Mouse (Mus musculus): ENCODE measurements around the gene Gm11639.

GRCm38 (mm10) chr11:105159673-105160360 is 474.3 kb downstream of the Gm11639 start:
- TF ChIP-seq CTCF (IDR thresholded peaks at IDR 0.05; ENCODE audit: borderline replicate concordance, insufficient read depth, low read depth, low read length) (no peak), POLR2A (IDR thresholded peaks at IDR 0.05; ENCODE audit: borderline replicate concordance, insufficient read depth, low read length) (no peak)
